Mouse (Mus musculus) ES-E14 (cell line): ENCODE measurements at regions not wholly inside any gene's neighbourhood (a gene's known extent, or its start where the extent isn't known, plus 50 kb on each side); places are given as distances from the start of the nearest gene placed in this dataset.

ENCODE experiments used
- CHD2 ChIP-seq: IDR thresholded peaks from 2 replicates; pipeline ENCODE4 v1.6.1; 2014; ENCODE audit warnings: mild to moderate bottlenecking, low read depth, low read length, inconsistent platforms
- HCFC1 ChIP-seq: IDR thresholded peaks from 2 replicates; pipeline ENCODE4 v1.6.1; 2012; ENCODE audit warnings: low read length, inconsistent platforms, borderline replicate concordance; ENCODE audit not compliant: insufficient read depth
- MAFK ChIP-seq: IDR thresholded peaks from 2 replicates; pipeline ENCODE4 v1.6.1; 2014; ENCODE audit warnings: mild to moderate bottlenecking, low read depth, low read length, inconsistent platforms; ENCODE audit not compliant: insufficient read depth
- ZC3H11A ChIP-seq: IDR thresholded peaks from 2 replicates; pipeline ENCODE4 v1.6.1; 2012; ENCODE audit warnings: low read depth, mild to moderate bottlenecking, inconsistent platforms, low read length, borderline replicate concordance
- ZNF384 ChIP-seq: IDR thresholded peaks from 2 replicates; pipeline ENCODE4 v1.6.1; 2012; ENCODE audit warnings: low read depth, low read length, inconsistent platforms

GRCm38 (mm10) chr17:83016936-83017335 is 198.2 kb upstream of the Pkdcc start:
- TF ChIP-seq HCFC1 (no peak), CHD2 (no peak), ZNF384 (no peak), MAFK (no peak), ZC3H11A (no peak)
